Mouse (Mus musculus) heart, embryonic 16.5 days (tissue): Measurements from ENCODE around the gene Nf1. TPM values are rescaled to one million over a fixed set of nuclear protein-coding genes. Genes with fewer than 3 reads are reported as not detected.

Experiments
- ATAC-seq: fragments of 200-750 bp; cut with Nextera tagmentation; replicated peaks from 2 replicates; pipeline ENCODE4 v1.8.0; 2017; ENCODE audit warnings: moderate number of reproducible peaks; ENCODE audit not compliant: insufficient read depth, low FRiP score; ENCODE audit errors: extremely low read depth
- H3K27ac ChIP-seq: fragments of 300-500 bp; sonication (generic); 2 replicates; pipeline ENCODE4 v1.5.1; 2014; ENCODE audit warnings: mild to moderate bottlenecking, low read length, control low read depth, moderate library complexity
- H3K27me3 ChIP-seq: fragments of 300-500 bp; sonication (generic); 2 replicates; pipeline ENCODE4 v1.6.1; 2014; ENCODE audit warnings: low read length, mixed read lengths; ENCODE audit not compliant: control insufficient read depth, insufficient read depth
- H3K36me3 ChIP-seq: fragments of 300-500 bp; sonication (generic); 2 replicates; pipeline ENCODE4 v1.6.1; 2014; ENCODE audit not compliant: control insufficient read depth, insufficient read depth
- H3K4me1 ChIP-seq: fragments of 300-500 bp; sonication (generic); 2 replicates; pipeline ENCODE4 v1.6.1; 2014; ENCODE audit warnings: low read length, mixed read lengths; ENCODE audit not compliant: control insufficient read depth, insufficient read depth
- H3K4me2 ChIP-seq: fragments of 300-500 bp; sonication (generic); 2 replicates; pipeline ENCODE4 v1.6.1; 2014; ENCODE audit warnings: low read depth, mild to moderate bottlenecking, control low read depth, low read length
- H3K4me3 ChIP-seq: fragments of 300-500 bp; sonication (generic); 2 replicates; pipeline ENCODE4 v1.5.1; 2014; ENCODE audit warnings: mild to moderate bottlenecking, control low read depth, low read length
- H3K9ac ChIP-seq: fragments of 300-500 bp; sonication (generic); 2 replicates; pipeline ENCODE4 v1.6.1; 2014; ENCODE audit warnings: low read length, control low read depth
- H3K9me3 ChIP-seq: fragments of 300-500 bp; sonication (generic); replicated peaks from 2 replicates; pipeline ENCODE4 v1.6.1; 2016; ENCODE audit warnings: low read length; ENCODE audit not compliant: control insufficient read depth
- WGBS: fragments of 180-500 bp; shearing (Covaris S2); extraction: QIAGEN DNeasy Blood & Tissue Kit; methylation state at CpG from one replicate; pipeline ENCODE4 v1.1.7; 2014; 5-methylcytosine and 5-hydroxymethylcytosine counted together
- polyA plus RNA-seq: library from polyadenylated mRNA; unstranded; fragments of >200 nt; fragmentation: Nextera tagmentation; extraction: Ambion mirVana; gene quantifications from 2 replicates; pipeline ENCODE4 v1.2.1, GENCODE M21; 2015

The Nf1 gene
- polyA plus RNA-seq, 1 experiment from 2014 or later = 3.4 TPM

DNA sequence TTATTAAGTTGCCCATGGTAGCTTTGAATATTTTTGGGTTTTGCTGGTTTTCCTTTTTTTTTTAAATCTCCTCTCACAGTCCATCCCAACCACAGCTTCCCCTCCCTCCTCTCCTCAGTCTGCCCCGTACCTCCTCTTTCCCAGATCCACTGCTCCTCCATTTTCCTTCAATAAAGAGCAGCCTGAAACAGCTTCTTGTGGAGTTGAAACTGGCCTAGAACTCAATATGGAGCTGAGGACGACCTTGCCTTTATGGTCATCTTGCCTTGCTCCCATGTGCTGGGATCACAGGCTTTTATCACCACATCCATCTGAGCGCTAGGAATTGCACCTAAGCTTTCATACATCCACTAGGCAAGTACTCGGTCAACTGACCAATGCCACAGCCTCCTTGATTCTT lies 192.0 kb downstream of the Nf1 start:
- no peaks in the 10 kb centered on the region for H3K9me3 ChIP-seq
- no peaks in the 10 kb centered on the region for H3K27me3 ChIP-seq
- 92% methylated on average over 4 of the region's 4 CpGs for WGBS
- H3K4me2 ChIP-seq = no peak overlapping the region
- H3K4me1 ChIP-seq = peaks cover 31% of the 10 kb centered on the region
- no peak overlapping the region for H3K27ac ChIP-seq
- H3K36me3 ChIP-seq = no peaks in the 10 kb centered on the region; the same call in 1 of the 2 replicates
- ATAC-seq = no peak
- H3K4me3 ChIP-seq = no peak overlapping the region
- H3K9ac ChIP-seq = no peak overlapping the region

- H3K4me1 ChIP-seq = peaks cover 21% of the 10 kb centered on the region
- peak overlapping the region; percentile 18; the same call in 1 of the 2 replicates for H3K27ac ChIP-seq
- no peak overlapping the region for H3K4me2 ChIP-seq
- no peaks in the 10 kb centered on the region for H3K9me3 ChIP-seq
- H3K4me3 ChIP-seq = no peak overlapping the region
- no peak overlapping the region for H3K9ac ChIP-seq
- no peaks in the 10 kb centered on the region; the same call in none of the 2 replicates for H3K36me3 ChIP-seq
- peak; percentile 55 for ATAC-seq
- no peaks in the 10 kb centered on the region for H3K27me3 ChIP-seq
- 28% methylated on average over 6 of the region's 6 CpGs for WGBS
Observed at GRCm38 (mm10) chr11:79533311-79533710, 193.8 kb downstream of the Nf1 start.

DNA sequence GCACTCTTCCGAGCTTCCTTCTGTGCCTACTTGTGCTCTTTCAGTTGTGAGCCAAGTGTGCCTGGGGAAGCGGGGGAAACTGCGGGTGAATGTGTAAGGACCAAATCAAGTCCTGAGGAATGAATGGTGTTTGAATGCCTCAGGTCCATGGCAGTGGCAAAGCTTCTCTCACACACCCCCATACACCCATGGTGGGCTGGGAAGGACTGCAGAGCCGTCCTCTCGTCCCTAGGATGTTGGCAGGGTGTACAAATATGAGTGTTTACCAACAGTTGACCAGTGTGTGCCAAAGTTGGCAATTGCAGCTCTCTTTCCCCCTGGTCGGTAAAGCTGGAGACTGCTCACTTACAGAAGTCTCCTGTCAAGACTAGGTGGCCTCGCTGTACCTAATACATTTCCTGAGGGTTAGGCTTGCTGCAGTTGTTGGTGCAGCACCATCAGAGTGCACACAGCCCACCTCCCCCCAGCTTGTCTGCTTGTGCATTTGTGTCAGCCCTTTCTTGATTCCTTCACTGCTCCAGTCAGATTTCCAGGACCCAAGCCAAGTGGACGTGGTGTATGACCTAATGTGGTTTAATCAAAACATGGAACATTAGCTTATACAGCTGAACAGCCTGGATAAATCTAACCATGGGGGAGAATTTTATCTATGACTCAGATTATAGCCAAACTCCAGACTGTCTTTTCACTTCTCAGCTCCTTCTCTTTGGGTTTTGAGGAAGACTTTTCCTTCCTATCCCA lies 194.6 kb downstream of the Nf1 start:
- H3K36me3 ChIP-seq = no peaks in the 10 kb centered on the region; the same call in 1 of the 2 replicates
- H3K27ac ChIP-seq = peak overlapping the region; percentile 32
- H3K4me2 ChIP-seq = no peak overlapping the region
- no peak overlapping the region for H3K4me3 ChIP-seq
- 63% methylated on average over 8 of the region's 8 CpGs for WGBS
- peaks cover 21% of the 10 kb centered on the region for H3K4me1 ChIP-seq
- H3K9ac ChIP-seq = no peak overlapping the region
- H3K27me3 ChIP-seq = no peaks in the 10 kb centered on the region
- H3K9me3 ChIP-seq = no peaks in the 10 kb centered on the region
- ATAC-seq = 0 out of 2 replicates have a peak, but pooled peaks have one; percentile 29

DNA sequence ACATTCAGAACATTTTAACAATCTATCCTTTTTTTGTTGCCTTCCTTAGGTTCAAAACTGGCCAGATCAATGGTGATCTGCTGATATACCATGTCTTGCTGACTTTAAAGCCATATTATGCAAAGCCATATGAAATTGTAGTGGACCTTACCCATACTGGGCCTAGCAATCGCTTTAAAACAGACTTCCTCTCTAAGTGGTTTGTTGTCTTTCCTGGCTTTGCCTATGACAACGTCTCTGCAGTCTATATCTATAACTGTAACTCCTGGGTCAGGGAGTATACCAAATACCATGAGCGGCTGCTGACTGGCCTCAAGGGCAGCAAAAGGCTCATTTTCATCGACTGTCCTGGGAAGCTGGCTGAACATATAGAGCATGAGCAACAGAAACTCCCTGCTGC lies 196.1 kb downstream of the Nf1 start:
- peaks cover 21% of the 10 kb centered on the region for H3K4me1 ChIP-seq
- 74% methylated on average over 4 of the region's 4 CpGs for WGBS
- no peaks in the 10 kb centered on the region for H3K27me3 ChIP-seq
- H3K4me3 ChIP-seq = no peak overlapping the region
- H3K9ac ChIP-seq = no peak overlapping the region
- ATAC-seq = no peak
- no peaks in the 10 kb centered on the region for H3K9me3 ChIP-seq
- no peak overlapping the region for H3K4me2 ChIP-seq
- no peak overlapping the region for H3K27ac ChIP-seq
- no peaks in the 10 kb centered on the region; the same call in 1 of the 2 replicates for H3K36me3 ChIP-seq

DNA sequence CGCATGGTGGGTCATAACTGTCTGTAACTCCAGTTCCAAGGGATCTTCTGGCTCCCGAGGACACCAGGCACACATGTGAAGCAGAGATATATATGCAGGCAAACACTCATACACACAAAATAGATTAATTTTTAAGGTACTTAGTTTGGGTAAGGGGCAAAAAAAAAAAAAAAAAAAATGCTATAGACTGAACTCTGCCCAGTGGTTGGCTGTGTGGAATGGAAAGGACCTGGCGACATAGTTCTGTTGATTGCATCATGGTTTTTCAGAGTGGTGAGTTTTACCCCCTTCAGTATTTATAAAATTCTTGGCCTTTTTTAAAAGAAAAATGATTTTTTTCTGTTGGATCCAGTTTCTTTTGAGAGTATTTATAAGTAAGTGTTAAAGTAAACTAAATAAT lies 196.8 kb downstream of the Nf1 start:
- Histone ChIP-seq H3K36me3 (no peaks in the 10 kb centered on the region; the same call in 1 of the 2 replicates), H3K4me2 (no peak overlapping the region), H3K27me3 (no peaks in the 10 kb centered on the region), H3K9me3 (no peaks in the 10 kb centered on the region), H3K9ac (no peak overlapping the region), H3K4me3 (no peak overlapping the region), H3K4me1 (peaks cover 21% of the 10 kb centered on the region), H3K27ac (no peak overlapping the region)
- ATAC-seq = no peak
- WGBS = 91% methylated on average over 3 of the region's 3 CpGs

GRCm38 (mm10) chr11:79552622-79553021 lies 213.1 kb downstream of the Nf1 start:
- H3K4me2 ChIP-seq = no peak overlapping the region
- H3K36me3 ChIP-seq = peaks cover 35% of the 10 kb centered on the region
- no peak overlapping the region for H3K9ac ChIP-seq
- H3K4me3 ChIP-seq = no peak overlapping the region
- no peaks in the 10 kb centered on the region for H3K9me3 ChIP-seq
- no peaks in the 10 kb centered on the region for H3K4me1 ChIP-seq
- H3K27ac ChIP-seq = no peak overlapping the region
- WGBS = 57% methylated on average over 1 of the region's 1 CpGs
- ATAC-seq = no peak
- H3K27me3 ChIP-seq = no peaks in the 10 kb centered on the region

- 86% methylated on average over 4 of the region's 4 CpGs for WGBS
- no peak overlapping the region for H3K27ac ChIP-seq
- no peak overlapping the region for H3K4me3 ChIP-seq
- no peaks in the 10 kb centered on the region for H3K27me3 ChIP-seq
- H3K9ac ChIP-seq = no peak overlapping the region
- ATAC-seq = no peak
- H3K4me1 ChIP-seq = no peaks in the 10 kb centered on the region
- H3K4me2 ChIP-seq = no peak overlapping the region
- H3K36me3 ChIP-seq = peaks cover 30% of the 10 kb centered on the region
- H3K9me3 ChIP-seq = no peaks in the 10 kb centered on the region
Observed at GRCm38 (mm10) chr11:79560536-79560935, 221.0 kb downstream of the Nf1 start.

DNA sequence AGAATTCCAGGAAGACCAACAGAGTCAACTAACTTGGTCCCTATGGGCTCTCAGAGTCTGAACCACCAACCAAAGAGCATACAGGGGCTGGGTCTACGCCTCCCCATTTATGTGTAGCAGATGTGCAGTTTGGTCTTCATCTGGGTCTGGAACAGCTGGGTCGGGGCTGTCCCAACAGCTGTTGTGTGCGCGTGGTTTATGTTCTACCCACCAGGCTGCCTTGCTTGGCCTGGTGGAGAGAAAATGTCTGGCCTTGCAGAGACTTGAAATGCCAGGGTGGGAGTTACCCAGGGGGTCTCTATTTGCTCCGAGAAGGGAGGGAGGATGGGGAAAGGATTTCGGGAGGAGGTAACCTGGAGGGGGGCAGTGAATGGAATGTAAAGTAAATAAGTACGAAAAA lies 224.0 kb downstream of the Nf1 start:
- no peak overlapping the region for H3K4me3 ChIP-seq
- no peak overlapping the region for H3K27ac ChIP-seq
- ATAC-seq = no peak
- 93% methylated on average over 7 of the region's 7 CpGs for WGBS
- no peaks in the 10 kb centered on the region for H3K27me3 ChIP-seq
- H3K9me3 ChIP-seq = no peaks in the 10 kb centered on the region
- no peak overlapping the region for H3K9ac ChIP-seq
- no peaks in the 10 kb centered on the region for H3K4me1 ChIP-seq
- peaks cover 42% of the 10 kb centered on the region for H3K36me3 ChIP-seq
- no peak overlapping the region for H3K4me2 ChIP-seq

DNA sequence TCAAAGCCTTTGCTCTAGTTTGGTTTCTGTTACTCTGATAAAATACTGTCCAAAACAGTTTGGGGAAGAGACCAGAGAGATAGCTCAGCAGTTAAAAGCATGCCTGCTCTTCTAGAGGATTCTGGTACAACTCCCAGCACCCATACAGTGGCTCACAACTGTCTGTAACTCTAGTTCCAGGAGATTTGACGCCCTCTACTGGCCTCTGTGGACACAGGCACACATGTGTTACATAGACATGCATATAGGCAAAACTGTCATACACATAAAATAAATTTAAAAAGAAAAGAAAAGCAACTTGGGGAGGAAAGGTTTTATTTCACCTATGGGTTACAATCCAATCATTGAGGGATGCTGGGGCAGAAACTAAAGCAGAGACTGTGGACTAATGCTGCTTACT lies 227.5 kb downstream of the Nf1 start:
- Histone ChIP-seq H3K36me3 (peaks cover 39% of the 10 kb centered on the region), H3K4me3 (no peak overlapping the region), H3K27me3 (no peaks in the 10 kb centered on the region), H3K27ac (no peak overlapping the region), H3K4me2 (no peak overlapping the region), H3K4me1 (no peaks in the 10 kb centered on the region), H3K9me3 (no peaks in the 10 kb centered on the region), H3K9ac (no peak overlapping the region)
- no peak for ATAC-seq
- WGBS = 53% methylated on average over 1 of the region's 1 CpGs
